Mouse (Mus musculus): ENCODE measurements around the gene Gm44805. TPM values are rescaled to one million over a fixed set of nuclear protein-coding genes. Genes with fewer than 3 reads are reported as not detected.

Gene Gm44805
- polyA plus RNA-seq, 1 experiment from 2014 or later = not detected

- no peak for ATAC-seq (ENCODE audit: insufficient number of reproducible peaks, insufficient read depth, low FRiP score, low read depth)
- H3K9me3 ChIP-seq (ENCODE audit: control insufficient read depth, low read length) = no peaks in the 10 kb centered on the region
- 76% methylated on average over 10 of the region's 10 CpGs for whole genome bisulfite sequencing
- no peaks in the 10 kb centered on the region for H3K36me3 ChIP-seq (ENCODE audit: control insufficient read depth, insufficient read depth, low read length)
- no peaks in the 10 kb centered on the region; a peak in 1 of 4 replicates for H3K4me1 ChIP-seq (ENCODE audit: control insufficient read depth in 2 of 2, insufficient read depth in 2 of 2, low read length in 2 of 2)
- H3K4me3 ChIP-seq (ENCODE audit: control insufficient read depth in 1 of 2, insufficient read depth in 1 of 2, low read depth in 1 of 2, low read length in 2 of 2) = no peak overlapping the region
- no peaks in the 10 kb centered on the region for H3K27me3 ChIP-seq (ENCODE audit: control insufficient read depth, insufficient read depth, low read length)
- H3K4me2 ChIP-seq (ENCODE audit: low read length) = no peak overlapping the region
- no peak overlapping the region for H3K27ac ChIP-seq (replicated peaks in 1 of 2; ENCODE audit: control insufficient read depth in 1 of 2, insufficient read depth in 1 of 2, low read depth in 2 of 2, low read length in 2 of 2)
- no peak overlapping the region for H3K9ac ChIP-seq (ENCODE audit: low read length)
Observed at GRCm38 (mm10) chr7:19675824-19676223, 5.4 kb downstream of the Gm44805 start.

- no peak for ATAC-seq (ENCODE audit: insufficient number of reproducible peaks, insufficient read depth, low FRiP score, low read depth)
- Histone ChIP-seq H3K27me3 (ENCODE audit: control insufficient read depth, insufficient read depth, low read length) (no peaks in the 10 kb centered on the region), H3K9ac (ENCODE audit: low read length) (no peak overlapping the region), H3K4me1 (ENCODE audit: control insufficient read depth in 2 of 2, insufficient read depth in 2 of 2, low read length in 2 of 2) (peaks cover 4% of the 10 kb centered on the region in 2 experiments; a peak in 3 of 4 replicates), H3K4me3 (ENCODE audit: control insufficient read depth in 1 of 2, insufficient read depth in 1 of 2, low read depth in 1 of 2, low read length in 2 of 2) (no peak overlapping the region), H3K4me2 (ENCODE audit: low read length) (no peak overlapping the region), H3K9me3 (ENCODE audit: control insufficient read depth, low read length) (no peaks in the 10 kb centered on the region), H3K27ac (replicated peaks in 1 of 2; ENCODE audit: control insufficient read depth in 1 of 2, insufficient read depth in 1 of 2, low read depth in 2 of 2, low read length in 2 of 2) (no peak overlapping the region), H3K36me3 (ENCODE audit: control insufficient read depth, insufficient read depth, low read length) (no peaks in the 10 kb centered on the region)
- 52% methylated on average over 14 of the region's 14 CpGs for WGBS
Observed at GRCm38 (mm10) chr7:19673083-19673699, 8.0 kb downstream of the Gm44805 start.

GRCm38 (mm10) chr7:19671511-19671910 is 9.7 kb downstream of the Gm44805 start:
- Histone ChIP-seq H3K27me3 (ENCODE audit: control insufficient read depth, insufficient read depth, low read length) (no peaks in the 10 kb centered on the region), H3K4me3 (ENCODE audit: control insufficient read depth in 1 of 2, insufficient read depth in 1 of 2, low read depth in 1 of 2, low read length in 2 of 2) (no peak overlapping the region), H3K9ac (ENCODE audit: low read length) (no peak overlapping the region), H3K9me3 (ENCODE audit: control insufficient read depth, low read length) (no peaks in the 10 kb centered on the region), H3K4me1 (ENCODE audit: control insufficient read depth in 2 of 2, insufficient read depth in 2 of 2, low read length in 2 of 2) (peaks cover 4% of the 10 kb centered on the region in 2 experiments; a peak in 3 of 4 replicates), H3K4me2 (ENCODE audit: low read length) (no peak overlapping the region), H3K36me3 (ENCODE audit: control insufficient read depth, insufficient read depth, low read length) (no peaks in the 10 kb centered on the region), H3K27ac (replicated peaks in 1 of 2; ENCODE audit: control insufficient read depth in 1 of 2, insufficient read depth in 1 of 2, low read depth in 2 of 2, low read length in 2 of 2) (no peak overlapping the region)
- 62% methylated on average over 10 of the region's 10 CpGs for WGBS
- ATAC-seq (ENCODE audit: insufficient number of reproducible peaks, insufficient read depth, low FRiP score, low read depth) = no peak

GRCm38 (mm10) chr7:19668947-19669721 is 12.1 kb downstream of the Gm44805 start:
- no peak overlapping the region for H3K4me3 ChIP-seq (ENCODE audit: control insufficient read depth in 1 of 2, insufficient read depth in 1 of 2, low read depth in 1 of 2, low read length in 2 of 2)
- H3K9ac ChIP-seq (ENCODE audit: low read length) = peak overlapping the region; percentile 53
- peaks cover 4 to 9% of the 10 kb centered on the region in 2 experiments for H3K4me1 ChIP-seq (ENCODE audit: control insufficient read depth in 2 of 2, insufficient read depth in 2 of 2, low read length in 2 of 2)

GRCm38 (mm10) chr7:19667434-19667833 is 13.8 kb downstream of the Gm44805 start:
- H3K27me3 ChIP-seq (ENCODE audit: control insufficient read depth, insufficient read depth, low read length) = no peaks in the 10 kb centered on the region
- H3K9ac ChIP-seq (ENCODE audit: low read length) = no peak overlapping the region
- H3K27ac ChIP-seq (replicated peaks in 1 of 2; ENCODE audit: control insufficient read depth in 1 of 2, insufficient read depth in 1 of 2, low read depth in 2 of 2, low read length in 2 of 2) = no peak overlapping the region
- no peak overlapping the region for H3K4me2 ChIP-seq (ENCODE audit: low read length)
- peaks cover 15 to 25% of the 10 kb centered on the region in 2 experiments for H3K4me1 ChIP-seq (ENCODE audit: control insufficient read depth in 2 of 2, insufficient read depth in 2 of 2, low read length in 2 of 2)
- 83% methylated on average over 2 of the region's 2 CpGs for WGBS
- H3K4me3 ChIP-seq (ENCODE audit: control insufficient read depth in 1 of 2, insufficient read depth in 1 of 2, low read depth in 1 of 2, low read length in 2 of 2) = no peak overlapping the region
- H3K36me3 ChIP-seq (ENCODE audit: control insufficient read depth, insufficient read depth, low read length) = peaks cover 4% of the 10 kb centered on the region; the same call in 1 of the 2 replicates
- no peaks in the 10 kb centered on the region for H3K9me3 ChIP-seq (ENCODE audit: control insufficient read depth, low read length)
- ATAC-seq (ENCODE audit: insufficient number of reproducible peaks, insufficient read depth, low FRiP score, low read depth) = no peak

More at GRCm38 (mm10) chr7:19668947-19669721, 12.1 kb downstream of the Gm44805 start:
- H3K27ac ChIP-seq (replicated peaks in 1 of 2; ENCODE audit: control insufficient read depth in 1 of 2, insufficient read depth in 1 of 2, low read depth in 2 of 2, low read length in 2 of 2) = peak overlapping the region in 1 of 2 experiments; percentile 58; a peak in 2 of 4 replicates
- no peaks in the 10 kb centered on the region for H3K27me3 ChIP-seq (ENCODE audit: control insufficient read depth, insufficient read depth, low read length)
- peak overlapping the region; percentile 39 for H3K4me2 ChIP-seq (ENCODE audit: low read length)
- peak; percentile 72 for ATAC-seq (ENCODE audit: insufficient number of reproducible peaks, insufficient read depth, low FRiP score, low read depth)
- no peaks in the 10 kb centered on the region for H3K36me3 ChIP-seq (ENCODE audit: control insufficient read depth, insufficient read depth, low read length)
- 4% methylated on average over 10 of the region's 10 CpGs for WGBS
- no peaks in the 10 kb centered on the region for H3K9me3 ChIP-seq (ENCODE audit: control insufficient read depth, low read length)

GRCm38 (mm10) chr7:19666750-19667149 is 14.5 kb downstream of the Gm44805 start:
- Histone ChIP-seq H3K27ac (replicated peaks in 1 of 2; ENCODE audit: control insufficient read depth in 1 of 2, insufficient read depth in 1 of 2, low read depth in 2 of 2, low read length in 2 of 2) (no peak overlapping the region), H3K36me3 (ENCODE audit: control insufficient read depth, insufficient read depth, low read length) (peaks cover 10% of the 10 kb centered on the region), H3K9me3 (ENCODE audit: control insufficient read depth, low read length) (no peaks in the 10 kb centered on the region), H3K9ac (ENCODE audit: low read length) (no peak overlapping the region), H3K27me3 (ENCODE audit: control insufficient read depth, insufficient read depth, low read length) (no peaks in the 10 kb centered on the region), H3K4me2 (ENCODE audit: low read length) (no peak overlapping the region), H3K4me3 (ENCODE audit: control insufficient read depth in 1 of 2, insufficient read depth in 1 of 2, low read depth in 1 of 2, low read length in 2 of 2) (no peak overlapping the region), H3K4me1 (ENCODE audit: control insufficient read depth in 2 of 2, insufficient read depth in 2 of 2, low read length in 2 of 2) (peaks cover 15 to 32% of the 10 kb centered on the region in 2 experiments)
- WGBS = 55% methylated on average over 3 of the region's 3 CpGs
- ATAC-seq (ENCODE audit: insufficient number of reproducible peaks, insufficient read depth, low FRiP score, low read depth) = no peak

- Histone ChIP-seq H3K9ac (ENCODE audit: low read length) (peak within 1 kb of the TSS; percentile 100), H3K36me3 (ENCODE audit: control insufficient read depth, insufficient read depth, low read length) (peaks cover 15% of the 10 kb centered on the region), H3K9me3 (ENCODE audit: control insufficient read depth, low read length) (no peaks in the 10 kb centered on the region), H3K27me3 (ENCODE audit: control insufficient read depth, insufficient read depth, low read length) (no peaks in the 10 kb centered on the region), H3K4me2 (ENCODE audit: low read length) (peak within 1 kb of the TSS; percentile 91), H3K27ac (replicated peaks in 1 of 2; ENCODE audit: control insufficient read depth in 1 of 2, insufficient read depth in 1 of 2, low read depth in 2 of 2, low read length in 2 of 2) (peak within 1 kb of the TSS; percentile 89 to 93), H3K4me1 (ENCODE audit: control insufficient read depth in 2 of 2, insufficient read depth in 2 of 2, low read length in 2 of 2) (peaks cover 15 to 32% of the 10 kb centered on the region in 2 experiments), H3K4me3 (ENCODE audit: control insufficient read depth in 1 of 2, insufficient read depth in 1 of 2, low read depth in 1 of 2, low read length in 2 of 2) (peak within 1 kb of the TSS; percentile 75 to 100)
- 1% methylated on average over 60 of the region's 63 CpGs for WGBS
- ATAC-seq (ENCODE audit: insufficient number of reproducible peaks, insufficient read depth, low FRiP score, low read depth) = peak; percentile 78
Observed at GRCm38 (mm10) chr7:19664955-19665841, 16.0 kb downstream of the Gm44805 start, which contains the start of gene Clptm1. TSS of gene Clptm1 (minus strand) at chr7:19665033.

All from heart, embryonic 14.5 days (tissue).